Mouse (Mus musculus) heart, embryonic 14.5 days (tissue): ENCODE results near the gene Lhpp. TPM values are rescaled to one million over a fixed set of nuclear protein-coding genes. Genes with fewer than 3 reads are reported as not detected.

Source experiments
- ATAC-seq: fragments of 200-750 bp; cut with Nextera tagmentation; 2 replicates; pipeline ENCODE4 v1.8.0; 2017; ENCODE audit warnings: low read depth, moderate TSS enrichment; ENCODE audit not compliant: insufficient number of reproducible peaks, insufficient read depth, low FRiP score
- H3K27ac ChIP-seq, 2 experiments: fragments of 200-500 bp in 1 of 2; fragments of 300-500 bp in 1 of 2; sonication (generic) in 1 of 2; replicated peaks in 1 of 2; 2 replicates each; pipeline ENCODE4 v1.5.1; 2012 to 2014; ENCODE audit warnings: low read depth in 2 of 2, low read length in 2 of 2, control low read depth in 1 of 2, mild to moderate bottlenecking in 1 of 2, mixed read lengths in 1 of 2; ENCODE audit not compliant: control insufficient read depth in 1 of 2, insufficient read depth in 1 of 2
- H3K27me3 ChIP-seq: fragments of 300-500 bp; sonication (generic); 2 replicates; pipeline ENCODE4 v1.6.1; 2014; ENCODE audit warnings: mild to moderate bottlenecking, low read length, control low read depth; ENCODE audit not compliant: control insufficient read depth, insufficient read depth
- H3K36me3 ChIP-seq: fragments of 300-500 bp; sonication (generic); 2 replicates; pipeline ENCODE4 v1.6.1; 2014; ENCODE audit warnings: mild to moderate bottlenecking, control low read depth, low read length, mixed read lengths; ENCODE audit not compliant: control insufficient read depth, insufficient read depth
- H3K4me1 ChIP-seq, 2 experiments: fragments of 200-500 bp in 1 of 2; fragments of 300-500 bp in 1 of 2; sonication (generic) in 1 of 2; 2 replicates each; pipeline ENCODE4 v1.6.1; 2012 to 2014; ENCODE audit warnings: low read length in 2 of 2, control low read depth in 1 of 2, mixed read lengths in 1 of 2; ENCODE audit not compliant: control insufficient read depth in 2 of 2, insufficient read depth in 2 of 2
- H3K4me2 ChIP-seq: fragments of 300-500 bp; sonication (generic); 2 replicates; pipeline ENCODE4 v1.6.1; 2014; ENCODE audit warnings: mild to moderate bottlenecking, low read length
- H3K4me3 ChIP-seq, 2 experiments: fragments of 200-500 bp in 1 of 2; fragments of 300-500 bp in 1 of 2; sonication (generic) in 1 of 2; 2 replicates each; pipeline ENCODE4 v1.5.1; 2012 to 2014; ENCODE audit warnings: low read length in 2 of 2, mild to moderate bottlenecking in 2 of 2, control low read depth in 1 of 2, low read depth in 1 of 2, moderate library complexity in 1 of 2; ENCODE audit not compliant: control insufficient read depth in 1 of 2, insufficient read depth in 1 of 2
- H3K9ac ChIP-seq: fragments of 300-500 bp; sonication (generic); 2 replicates; pipeline ENCODE4 v1.6.1; 2014; ENCODE audit warnings: mild to moderate bottlenecking, low read length
- H3K9me3 ChIP-seq: fragments of 300-500 bp; sonication (generic); 2 replicates; pipeline ENCODE4 v1.6.1; 2016; ENCODE audit warnings: low read length, control low read depth; ENCODE audit not compliant: control insufficient read depth
- WGBS: fragments of 180-500 bp; shearing (Covaris S2); extraction: QIAGEN DNeasy Blood & Tissue Kit; methylation state at CpG from one replicate; pipeline ENCODE4 v1.1.7; 2014; 5-methylcytosine and 5-hydroxymethylcytosine counted together
- polyA plus RNA-seq: library from polyadenylated mRNA; unstranded; fragments of >200 nt; fragmentation: Nextera tagmentation; extraction: Ambion mirVana; gene quantifications from 2 replicates; pipeline ENCODE4 v1.2.1, GENCODE M21; 2014

The Lhpp gene
- polyA plus RNA-seq, 1 experiment from 2014 or later: 35.0 TPM

DNA sequence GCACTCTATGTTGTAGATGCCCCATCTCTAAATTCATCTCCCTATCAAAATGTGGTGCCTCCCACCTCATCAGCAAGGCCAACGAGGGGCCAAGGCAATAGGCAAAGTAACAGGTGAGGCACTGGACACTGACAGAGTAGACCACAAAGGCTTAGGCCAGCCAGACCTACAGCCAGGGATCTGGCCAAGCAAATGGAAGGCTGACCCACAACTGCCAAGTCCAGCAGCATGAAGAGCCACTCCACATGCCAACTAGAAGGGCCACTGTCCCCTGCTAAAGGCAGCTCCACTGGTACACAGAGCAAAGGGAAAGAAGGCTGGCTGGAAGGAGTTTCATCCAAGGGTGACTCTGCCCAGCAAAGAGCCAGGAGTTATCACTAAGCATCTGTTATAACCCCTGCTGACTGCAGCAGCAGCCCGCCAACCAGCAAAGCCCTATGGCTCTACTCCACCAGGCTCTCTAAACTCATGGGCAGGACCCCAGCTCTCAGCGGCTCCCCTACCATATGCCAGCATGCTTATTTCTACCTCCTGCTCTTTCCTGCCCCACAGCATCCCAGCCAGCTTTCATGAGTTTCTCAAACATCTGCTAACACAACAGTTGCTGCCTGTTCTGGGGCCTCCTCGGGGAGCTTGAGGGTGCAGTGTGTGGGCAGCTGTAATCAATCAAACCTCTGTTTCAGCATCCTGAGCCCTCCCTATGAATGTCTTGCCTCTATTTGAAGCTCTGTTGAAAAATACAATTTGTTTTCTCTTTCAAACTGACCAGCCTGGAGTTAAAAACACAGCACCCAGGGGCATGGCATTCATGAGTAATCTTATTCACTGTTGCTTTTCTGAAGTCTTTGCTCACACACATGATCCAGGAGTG, 143.3 kb downstream of the Lhpp start:
- no peak for ATAC-seq
- no peak overlapping the region for H3K4me2 ChIP-seq
- H3K36me3 ChIP-seq: peaks cover 29% of the 10 kb centered on the region
- H3K4me1 ChIP-seq: peaks cover 27 to 29% of the 10 kb centered on the region in 2 experiments
- H3K9me3 ChIP-seq: no peaks in the 10 kb centered on the region
- H3K9ac ChIP-seq: 0 out of 2 replicates have a peak overlapping the region, but pooled peaks have one; percentile 25
- H3K27ac ChIP-seq: peak overlapping the region; percentile 55 to 68
- H3K27me3 ChIP-seq: no peaks in the 10 kb centered on the region
- no peak overlapping the region for H3K4me3 ChIP-seq
- WGBS: 63% methylated on average over 4 of the region's 4 CpGs

GRCm38 (mm10) chr7:132754389-132754750, 143.9 kb downstream of the Lhpp start:
- H3K4me2 ChIP-seq: no peak overlapping the region
- no peaks in the 10 kb centered on the region for H3K9me3 ChIP-seq
- ATAC-seq: no peak
- H3K27ac ChIP-seq: peak overlapping the region; percentile 55 to 68
- no peak overlapping the region for H3K4me3 ChIP-seq
- H3K4me1 ChIP-seq: peaks cover 27 to 29% of the 10 kb centered on the region in 2 experiments
- H3K36me3 ChIP-seq: peaks cover 35% of the 10 kb centered on the region
- no peaks in the 10 kb centered on the region for H3K27me3 ChIP-seq
- WGBS: 26% methylated on average over 3 of the region's 3 CpGs
- H3K9ac ChIP-seq: 0 out of 2 replicates have a peak overlapping the region, but pooled peaks have one; percentile 25

Other genes starting within 250 kb of the Lhpp start
- 191 and 202 TPM in 2 replicates for gene Oat, start 34.2 kb upstream of the Lhpp start, polyA plus RNA-seq
- not detected in 2 replicates for gene Nkx1-2, start 11.0 kb upstream of the Lhpp start, polyA plus RNA-seq
- 15.4 and 15.6 TPM in 2 replicates for gene Fam53b, start 203.2 kb downstream of the Lhpp start, polyA plus RNA-seq
- 40.4 and 42.0 TPM in 2 replicates for gene Eef1akmt2, start 242.0 kb downstream of the Lhpp start, polyA plus RNA-seq
- gene Abraxas2, start 248.6 kb downstream of the Lhpp start, polyA plus RNA-seq: 29.4 and 33.0 TPM in 2 replicates